Mouse (Mus musculus) CH12.LX (cell line): ENCODE measurements around the gene Il16. TPM values are rescaled to one million over a fixed set of nuclear protein-coding genes. Genes with fewer than 3 reads are reported as not detected.

ENCODE experiments used
- DNase-seq: peaks from one replicate; pipeline ENCODE4 v3.0.0-alpha.2; 2013; ENCODE audit errors: extremely low read depth
- H3K27ac ChIP-seq: 2 replicates; pipeline ENCODE4 v1.5.1; 2012; ENCODE audit warnings: low read depth, mild to moderate bottlenecking, control low read depth, moderate library complexity; ENCODE audit not compliant: insufficient read depth
- H3K27me3 ChIP-seq: replicated peaks from 2 replicates; pipeline ENCODE3; 2012; ENCODE audit warnings: inconsistent platforms
- H3K36me3 ChIP-seq, 2 experiments: replicated peaks in 1 of 2; 2 replicates each; pipeline versions ENCODE3 to v1.6.1; 2012; ENCODE audit warnings: inconsistent platforms in 1 of 2, low read length in 1 of 2, mild to moderate bottlenecking in 1 of 2, mixed read lengths in 1 of 2, moderate library complexity in 1 of 2; ENCODE audit not compliant: control insufficient read depth in 1 of 2, insufficient read depth in 1 of 2
- H3K4me1 ChIP-seq, 2 experiments: 2 replicates each; pipeline ENCODE4 v1.6.1; 2012; ENCODE audit warnings: inconsistent platforms in 1 of 2, moderate library complexity in 1 of 2; ENCODE audit not compliant: insufficient read depth in 2 of 2, control insufficient read depth in 1 of 2
- H3K4me2 ChIP-seq: 2 replicates; pipeline ENCODE4 v1.6.1; 2012; ENCODE audit warnings: low read depth, mild to moderate bottlenecking, control low read depth; ENCODE audit not compliant: poor library complexity, insufficient read depth, severe bottlenecking
- H3K4me3 ChIP-seq, 3 experiments: fragments of 150-350 bp in 1 of 3; sonication (generic) in 1 of 3; replicated peaks in 1 of 3; 2 replicates each; pipeline versions ENCODE3 to v1.5.1; 2011 to 2012; ENCODE audit warnings: low read depth in 2 of 3, low read length in 2 of 3, mild to moderate bottlenecking in 2 of 3, moderate library complexity in 2 of 3, control low read depth in 1 of 3, improper control_type of control experiment in 1 of 3, inconsistent platforms in 1 of 3, mixed read lengths in 1 of 3; ENCODE audit not compliant: poor library complexity in 1 of 3
- H3K79me2 ChIP-seq: replicated peaks from 2 replicates; pipeline ENCODE4 v1.6.1; 2012; ENCODE audit warnings: mild to moderate bottlenecking, moderate library complexity; ENCODE audit not compliant: control insufficient read depth, poor library complexity, insufficient read depth, severe bottlenecking; ENCODE audit errors: extremely low read depth
- H3K9ac ChIP-seq: 2 replicates; pipeline ENCODE4 v1.6.1; 2012; ENCODE audit warnings: low read depth, mild to moderate bottlenecking, control low read depth, moderate library complexity; ENCODE audit not compliant: insufficient read depth
- H3K9me3 ChIP-seq: replicated peaks from 2 replicates; pipeline ENCODE3; 2012; ENCODE audit warnings: low read length, inconsistent platforms, mixed read lengths
- CHD1 ChIP-seq: IDR thresholded peaks from 2 replicates; pipeline ENCODE4 v1.6.1; 2012; ENCODE audit warnings: low read depth, low read length, improper control_type of control experiment, inconsistent platforms
- CHD2 ChIP-seq: IDR thresholded peaks from 2 replicates; pipeline ENCODE4 v1.6.1; 2011; ENCODE audit warnings: low read length, improper control_type of control experiment
- CTCF ChIP-seq, 2 experiments: IDR thresholded peaks in 1 of 2; conservative IDR thresholded peaks in 1 of 2; 2 replicates each; pipeline ENCODE4 v1.5.1; 2011 to 2012; ENCODE audit warnings: low read depth in 2 of 2, low read length in 2 of 2, improper control_type of control experiment in 1 of 2, inconsistent platforms in 1 of 2, mild to moderate bottlenecking in 1 of 2, moderate library complexity in 1 of 2
- ELF1 ChIP-seq: IDR thresholded peaks from 2 replicates; pipeline ENCODE4 v1.6.1; 2014; ENCODE audit warnings: low read depth, mild to moderate bottlenecking, inconsistent platforms, low read length, improper control_type of control experiment
- EP300 ChIP-seq: IDR thresholded peaks from 2 replicates; pipeline ENCODE4 v1.6.1; 2011; ENCODE audit warnings: low read length, improper control_type of control experiment
- GABPA ChIP-seq: IDR thresholded peaks from 2 replicates; pipeline ENCODE4 v1.6.1; 2012; ENCODE audit warnings: low read depth, low read length, improper control_type of control experiment, inconsistent platforms; ENCODE audit not compliant: insufficient replicate concordance
- HCFC1 ChIP-seq: IDR thresholded peaks from 2 replicates; pipeline ENCODE4 v1.6.1; 2012; ENCODE audit warnings: low read depth, mild to moderate bottlenecking, inconsistent platforms, low read length, improper control_type of control experiment
- IRF4 ChIP-seq: IDR thresholded peaks from 2 replicates; pipeline ENCODE4 v1.6.1; 2014; ENCODE audit warnings: low read depth, mild to moderate bottlenecking, inconsistent platforms, low read length, improper control_type of control experiment
- MAFK ChIP-seq: IDR thresholded peaks from 2 replicates; pipeline ENCODE4 v1.6.1; 2011; ENCODE audit warnings: low read length, improper control_type of control experiment; ENCODE audit not compliant: insufficient replicate concordance
- MAX ChIP-seq: IDR thresholded peaks from 2 replicates; pipeline ENCODE4 v1.6.1; 2011; ENCODE audit warnings: low read length, improper control_type of control experiment
- MAZ ChIP-seq: IDR thresholded peaks from 2 replicates; pipeline ENCODE4 v1.6.1; 2012; ENCODE audit warnings: low read depth, mild to moderate bottlenecking, inconsistent platforms, low read length, improper control_type of control experiment, moderate library complexity
- PAX5 ChIP-seq: IDR thresholded peaks from 2 replicates; pipeline ENCODE4 v1.6.1; 2012; ENCODE audit warnings: low read length, inconsistent platforms, mixed read lengths
- POLR2A ChIP-seq: IDR thresholded peaks from 2 replicates; pipeline ENCODE4 v1.6.1; 2011; ENCODE audit warnings: low read depth, mild to moderate bottlenecking, improper control_type of control experiment, low read length
- POLR2AphosphoS2 ChIP-seq: IDR thresholded peaks from 2 replicates; pipeline ENCODE4 v1.6.1; 2011; ENCODE audit warnings: low read depth, low read length, improper control_type of control experiment
- RAD21 ChIP-seq: IDR thresholded peaks from 2 replicates; pipeline ENCODE4 v1.6.1; 2011; ENCODE audit warnings: low read depth, mild to moderate bottlenecking, low read length, improper control_type of control experiment, moderate library complexity
- SIN3A ChIP-seq: IDR thresholded peaks from 2 replicates; pipeline ENCODE4 v1.6.1; 2012; ENCODE audit warnings: low read length, improper control_type of control experiment, inconsistent platforms
- SMC3 ChIP-seq: IDR thresholded peaks from 2 replicates; pipeline ENCODE4 v1.6.1; 2011; ENCODE audit warnings: low read depth, low read length, improper control_type of control experiment
- USF1 ChIP-seq: IDR thresholded peaks from 2 replicates; pipeline ENCODE4 v1.6.1; 2014; ENCODE audit warnings: low read depth, mild to moderate bottlenecking, inconsistent platforms, low read length, improper control_type of control experiment
- ZC3H11A ChIP-seq: IDR thresholded peaks from 2 replicates; pipeline ENCODE4 v1.6.1; 2012; ENCODE audit warnings: low read depth, mild to moderate bottlenecking, inconsistent platforms, low read length, improper control_type of control experiment
- ZMIZ1 ChIP-seq: IDR thresholded peaks from 2 replicates; pipeline ENCODE4 v1.6.1; 2012; ENCODE audit warnings: low read depth, mild to moderate bottlenecking, inconsistent platforms, low read length, improper control_type of control experiment
- dilution Hi-C: fragments of 300-500 bp; cut with MboI; formaldehyde crosslinking; loops from 2 replicates; pipeline ENCODE4 v1.14.3; 2020; ENCODE audit warnings: low sequenced_read_pairs; ENCODE audit not compliant: extremely low pct_unique_long_range_greater_than_20kb, extremely low pct_ligation_motif_present
- in situ Hi-C: fragments of 300-500 bp; cut with MboI; formaldehyde crosslinking; loops from 3 replicates; pipeline ENCODE4 v1.14.3; 2019; ENCODE audit warnings: low sequenced_read_pairs, low pct_ligation_motif_present, low pct_unique_long_range_greater_than_20kb, mixed read lengths
- polyA plus RNA-seq: library from polyadenylated mRNA; unstranded; fragments of >175 nt; gene quantifications from 2 replicates; pipeline ENCODE4 v1.2.1, GENCODE M21; 2012; ENCODE audit warnings: low read depth; ENCODE audit not compliant: insufficient read length
- total RNA-seq, 2 experiments: library from RNA; depleted of rRNA; stranded (reverse); fragments of 300-350 nt in 1 of 2; fragments of >200 nt in 1 of 2; gene quantifications; 2 replicates each; pipeline ENCODE4 v1.2.3; 2012 to 2014

Il16 gene
- total and polyA plus RNA-seq, 3 experiments, result 39.8 to 62.1 (median 55.5) TPM

DNA sequence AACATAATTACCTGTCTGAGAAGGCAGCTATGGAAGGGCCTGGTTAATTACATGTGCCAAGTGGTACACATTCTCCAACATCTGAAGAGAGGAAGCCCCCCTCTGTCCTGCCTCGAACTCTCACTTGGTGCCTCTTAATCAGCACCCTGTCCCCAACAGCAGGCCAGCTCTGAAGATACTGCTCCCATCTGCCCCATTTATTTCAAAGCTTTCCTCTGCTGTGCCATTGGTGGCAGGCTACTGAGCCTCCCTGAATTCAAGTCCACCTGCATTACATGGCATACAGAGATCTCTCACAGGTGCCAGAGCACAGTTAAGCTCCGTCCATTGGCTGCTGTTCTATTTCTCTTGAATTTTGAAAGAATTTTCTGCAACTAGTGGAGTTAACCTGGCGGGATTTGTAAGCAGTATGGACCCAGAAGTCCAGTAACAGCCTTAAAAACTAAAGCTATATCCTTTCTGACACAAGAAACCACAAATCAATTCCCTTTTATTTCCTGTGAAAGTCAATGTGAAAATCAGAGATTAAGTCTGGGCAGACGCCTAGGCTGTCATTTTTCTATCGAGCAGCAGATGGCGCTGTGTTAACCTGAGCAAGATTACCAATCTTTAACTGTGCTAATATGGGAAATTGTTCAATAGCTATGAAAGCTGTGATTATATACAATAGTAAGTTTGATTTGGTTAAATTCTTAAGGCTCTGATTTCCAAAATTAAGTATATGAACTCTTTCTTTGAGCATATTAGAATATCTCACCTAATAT lies 49.9 kb downstream of the Il16 start:
- Histone ChIP-seq H3K4me2 (no peak overlapping the region), H3K36me3 (no peaks in the 10 kb centered on the region), H3K9ac (no peak overlapping the region), H3K27me3 (no peaks in the 10 kb centered on the region), H3K27ac (no peak overlapping the region), H3K4me3 (no peak overlapping the region), H3K9me3 (no peaks in the 10 kb centered on the region), H3K4me1 (no peaks in the 10 kb centered on the region)
- DNase-seq, result peak; percentile 42
- in situ Hi-C loops, result no loop called here
- peak; percentile 46; the same call in 1 of the 2 replicates for TF ChIP-seq ZC3H11A
- TF ChIP-seq SIN3A, result 0 out of 2 replicates have a peak, but pooled peaks have one; percentile 27
- no peak for TF ChIP-seq ZMIZ1
- TF ChIP-seq RAD21, result peak; percentile 65
- TF ChIP-seq POLR2A, result no peak
- peak; percentile 83 to 94 for TF ChIP-seq CTCF (conservative IDR thresholded peaks at IDR 0.05 in 1 of 2, IDR thresholded peaks at IDR 0.05 in 1 of 2; ENCODE audit: low read depth in 2 of 2, low read length in 2 of 2)
- TF ChIP-seq SMC3, result peak; percentile 92
- TF ChIP-seq, all 38 proteins: peak for 5
- no peaks in the 10 kb centered on the region for H3K79me2 ChIP-seq
- dilution Hi-C loops, result no loop called here

DNA sequence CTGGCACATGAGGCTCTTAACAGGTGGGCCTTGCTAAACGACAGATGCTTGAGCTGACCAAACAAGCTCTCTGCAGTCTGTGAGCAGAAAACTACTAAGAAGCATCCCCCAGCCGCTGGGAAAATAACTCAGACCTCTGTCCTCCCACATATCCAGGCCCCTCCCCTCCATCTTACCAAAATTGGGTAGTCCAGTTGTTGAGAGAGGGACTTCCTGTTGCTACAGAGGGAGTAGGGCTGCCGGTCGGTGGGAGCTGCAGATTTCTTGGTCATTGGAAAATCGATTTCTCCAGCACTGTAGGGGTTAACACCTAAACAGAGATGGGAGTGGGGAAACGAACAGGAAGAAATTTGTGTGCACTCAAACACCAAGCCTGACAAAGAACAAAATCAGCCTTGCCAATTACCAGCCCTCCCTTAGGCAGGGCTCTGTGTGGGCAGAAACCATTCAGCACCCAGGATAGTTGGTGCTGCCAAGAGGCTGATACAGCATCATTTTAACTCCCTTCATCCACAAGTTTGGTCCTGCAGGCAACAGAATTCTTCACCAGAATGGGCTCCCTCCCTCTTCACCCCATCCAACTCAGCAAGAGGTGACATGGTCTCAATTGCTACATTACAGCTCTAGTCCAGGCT lies 62.8 kb downstream of the Il16 start:
- Histone ChIP-seq H3K79me2 (no peaks in the 10 kb centered on the region), H3K27ac (no peak overlapping the region), H3K9me3 (no peaks in the 10 kb centered on the region), H3K9ac (no peak overlapping the region), H3K27me3 (no peaks in the 10 kb centered on the region), H3K36me3 (no peaks in the 10 kb centered on the region), H3K4me1 (peaks cover 0 to 6% of the 10 kb centered on the region in 2 experiments; a peak in 2 of 4 replicates), H3K4me3 (no peak overlapping the region), H3K4me2 (no peak overlapping the region)
- no peak for DNase-seq
- TF ChIP-seq HCFC1, result no peak
- TF ChIP-seq MAFK, result no peak
- TF ChIP-seq ZC3H11A, result no peak
- no peak for TF ChIP-seq CHD1
- TF ChIP-seq ZMIZ1, result no peak
- TF ChIP-seq MAX, result no peak
- no peak for TF ChIP-seq POLR2AphosphoS2
- no peak for TF ChIP-seq POLR2A
- no peak for TF ChIP-seq ELF1
- TF ChIP-seq CHD2, result no peak
- no peak for TF ChIP-seq GABPA
- no peak for TF ChIP-seq SIN3A
- no peak for TF ChIP-seq PAX5
- TF ChIP-seq IRF4, result no peak
- no peak for TF ChIP-seq EP300
- TF ChIP-seq MAZ, result no peak
- TF ChIP-seq USF1, result no peak
- in situ Hi-C loops (no loop called here), dilution Hi-C loops (no loop called here)
